Mouse (Mus musculus): ENCODE measurements at regions not wholly inside any gene's neighbourhood (a gene's known extent, or its start where the extent isn't known, plus 50 kb on each side); places are given as distances from the start of the nearest gene placed in this dataset.
A peak's percentile ranks its signal among the peaks of the same experiment; 100 is the strongest.

DNA sequence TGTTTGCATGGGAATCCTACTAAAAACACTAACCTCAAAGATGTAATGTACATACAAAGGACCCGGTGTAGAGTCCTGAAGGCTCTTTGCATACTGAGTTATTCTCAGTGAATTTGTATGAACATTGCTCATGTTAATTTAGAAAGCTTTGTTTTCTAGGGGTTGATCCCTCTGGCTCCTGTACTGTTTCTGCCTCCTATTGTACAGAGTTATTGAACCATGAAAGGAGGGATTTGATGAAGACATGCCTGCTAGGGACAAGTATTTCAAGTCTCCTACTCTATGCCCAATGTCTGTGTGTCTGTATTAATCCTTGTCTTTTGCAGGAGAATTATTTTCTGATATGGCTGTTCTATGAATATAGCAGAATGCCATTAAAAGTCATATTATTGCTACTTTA, 1425.1 kb downstream of the Fam181b start:
- Histone ChIP-seq H3K27me3 (ENCODE audit: insufficient read depth, low read length) (no peaks in the 10 kb centered on the region), H3K4me3 (replicated peaks; ENCODE audit: low read length) (no peak overlapping the region), H3K36me3 (ENCODE audit: insufficient read depth, low read length) (no peaks in the 10 kb centered on the region), H3K4me1 (replicated peaks; ENCODE audit: low read depth, low read length) (no peaks in the 10 kb centered on the region), H3K9me3 (ENCODE audit: low read length) (no peaks in the 10 kb centered on the region)
- TF ChIP-seq POU5F1 (IDR thresholded peaks at IDR 0.05; ENCODE audit: borderline replicate concordance, low read length) (no peak), NANOG (IDR thresholded peaks at IDR 0.05; ENCODE audit: borderline replicate concordance, low read length) (no peak), CTCF (conservative IDR thresholded peaks at IDR 0.05; ENCODE audit: low read length) (no peak)

DNA sequence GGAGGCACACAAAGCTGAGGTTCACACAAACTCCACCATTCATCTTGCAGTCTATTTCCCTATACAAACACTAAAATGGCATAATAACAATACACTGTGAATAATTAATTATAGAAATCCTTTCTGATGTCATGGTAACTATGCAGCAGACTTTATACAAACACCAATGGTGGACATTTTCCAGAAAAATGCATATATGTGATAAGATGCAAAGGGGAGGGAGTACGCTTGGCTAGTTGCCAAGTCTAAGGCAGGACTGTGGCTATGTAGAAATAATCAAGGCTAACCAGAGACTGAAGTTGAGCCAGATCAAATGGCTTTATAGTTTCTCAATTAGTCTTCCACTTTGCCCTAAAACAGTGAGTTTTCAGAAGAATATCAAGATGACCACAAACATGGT, 1437.3 kb downstream of the Fam181b start:
- Histone ChIP-seq H3K27me3 (ENCODE audit: insufficient read depth, low read length) (no peaks in the 10 kb centered on the region), H3K4me1 (replicated peaks; ENCODE audit: low read depth, low read length) (no peaks in the 10 kb centered on the region), H3K4me3 (replicated peaks; ENCODE audit: low read length) (no peak overlapping the region), H3K36me3 (ENCODE audit: insufficient read depth, low read length) (no peaks in the 10 kb centered on the region), H3K9me3 (ENCODE audit: low read length) (peaks cover 20% of the 10 kb centered on the region)
- TF ChIP-seq NANOG (IDR thresholded peaks at IDR 0.05; ENCODE audit: borderline replicate concordance, low read length) (no peak), POU5F1 (IDR thresholded peaks at IDR 0.05; ENCODE audit: borderline replicate concordance, low read length) (no peak), CTCF (conservative IDR thresholded peaks at IDR 0.05; ENCODE audit: low read length) (no peak)

DNA sequence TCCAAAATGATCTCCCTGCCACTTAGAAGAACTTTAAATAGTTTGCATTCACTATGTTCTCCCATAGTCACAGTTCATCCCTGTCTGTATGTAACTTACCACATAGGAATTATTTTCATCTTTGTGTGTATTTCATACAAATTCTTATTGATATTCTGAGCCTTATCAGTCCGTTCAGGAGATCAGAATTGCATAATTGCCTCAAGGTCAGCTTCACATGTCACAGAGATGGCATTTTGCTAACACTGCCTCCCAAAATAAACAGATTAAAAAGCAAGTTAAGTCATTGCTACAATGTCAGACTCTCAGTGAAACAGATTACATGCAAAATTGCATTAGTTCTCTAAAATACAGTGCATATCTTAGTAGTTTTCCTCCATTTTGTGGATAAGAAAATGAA, 1452.9 kb downstream of the Fam181b start:
- Histone ChIP-seq H3K36me3 (ENCODE audit: insufficient read depth, low read length) (no peaks in the 10 kb centered on the region), H3K4me3 (replicated peaks; ENCODE audit: low read length) (no peak overlapping the region), H3K27me3 (ENCODE audit: insufficient read depth, low read length) (no peaks in the 10 kb centered on the region), H3K9me3 (ENCODE audit: low read length) (peaks cover 21% of the 10 kb centered on the region), H3K4me1 (replicated peaks; ENCODE audit: low read depth, low read length) (no peaks in the 10 kb centered on the region)
- TF ChIP-seq POU5F1 (IDR thresholded peaks at IDR 0.05; ENCODE audit: borderline replicate concordance, low read length) = no peak
- no peak for TF ChIP-seq CTCF (conservative IDR thresholded peaks at IDR 0.05; ENCODE audit: low read length)
- no peak for TF ChIP-seq NANOG (IDR thresholded peaks at IDR 0.05; ENCODE audit: borderline replicate concordance, low read length)

DNA sequence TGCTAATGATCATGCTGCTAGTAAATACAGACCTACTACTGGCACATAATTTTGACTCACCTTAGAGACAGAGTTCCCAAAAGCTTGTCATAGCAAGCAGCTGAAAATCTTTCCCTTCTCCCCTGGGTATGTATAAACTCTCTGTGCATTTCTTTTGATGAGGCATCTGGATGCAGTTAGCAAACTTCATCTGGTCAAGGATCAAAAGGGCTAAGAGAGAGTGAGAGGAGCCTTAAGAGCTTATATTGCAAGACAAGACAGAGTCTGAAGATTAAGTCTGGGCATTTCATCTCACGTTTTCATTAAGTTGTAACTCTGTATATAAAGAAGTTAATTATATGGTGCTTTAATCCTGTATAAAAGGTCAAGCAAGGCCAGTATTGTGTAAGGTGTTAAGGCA, 1468.7 kb downstream of the Fam181b start:
- TF ChIP-seq POU5F1 (IDR thresholded peaks at IDR 0.05; ENCODE audit: borderline replicate concordance, low read length) = no peak
- TF ChIP-seq NANOG (IDR thresholded peaks at IDR 0.05; ENCODE audit: borderline replicate concordance, low read length) = no peak
- no peak for TF ChIP-seq CTCF (conservative IDR thresholded peaks at IDR 0.05; ENCODE audit: low read length)
- no peaks in the 10 kb centered on the region for H3K36me3 ChIP-seq (ENCODE audit: insufficient read depth, low read length)
- no peaks in the 10 kb centered on the region for H3K4me1 ChIP-seq (replicated peaks; ENCODE audit: low read depth, low read length)
- no peaks in the 10 kb centered on the region for H3K9me3 ChIP-seq (ENCODE audit: low read length)
- no peaks in the 10 kb centered on the region for H3K27me3 ChIP-seq (ENCODE audit: insufficient read depth, low read length)
- H3K4me3 ChIP-seq (replicated peaks; ENCODE audit: low read length) = no peak overlapping the region

DNA sequence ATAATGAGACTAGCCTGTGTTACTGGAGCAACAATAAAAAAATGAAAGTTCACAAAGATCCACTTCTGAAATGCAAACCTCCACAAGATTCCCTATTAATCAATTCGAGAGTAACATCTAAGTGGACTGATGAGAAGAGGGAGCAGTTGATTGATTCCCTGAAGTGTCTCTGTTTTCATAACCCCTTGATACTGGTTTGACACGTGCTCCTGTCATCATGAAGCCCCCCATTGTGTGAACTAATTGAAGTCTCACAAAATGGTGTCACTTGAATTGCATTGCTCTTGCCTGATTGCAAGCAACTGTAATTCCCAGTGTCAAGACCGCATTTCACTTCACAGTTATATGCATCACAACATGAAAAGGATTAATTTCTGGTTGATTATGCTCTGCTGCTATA, 1501.8 kb downstream of the Fam181b start:
- TF ChIP-seq NANOG (IDR thresholded peaks at IDR 0.05; ENCODE audit: borderline replicate concordance, low read length) (no peak), CTCF (conservative IDR thresholded peaks at IDR 0.05; ENCODE audit: low read length) (no peak), POU5F1 (IDR thresholded peaks at IDR 0.05; ENCODE audit: borderline replicate concordance, low read length) (no peak)
- H3K36me3 ChIP-seq (ENCODE audit: insufficient read depth, low read length) = no peaks in the 10 kb centered on the region
- H3K4me3 ChIP-seq (replicated peaks; ENCODE audit: low read length) = no peak overlapping the region
- H3K27me3 ChIP-seq (ENCODE audit: insufficient read depth, low read length) = 0 out of 2 replicates have a peak, but pooled peaks cover 2% of the 10 kb centered on the region
- no peaks in the 10 kb centered on the region for H3K4me1 ChIP-seq (replicated peaks; ENCODE audit: low read depth, low read length)
- H3K9me3 ChIP-seq (ENCODE audit: low read length) = no peaks in the 10 kb centered on the region

DNA sequence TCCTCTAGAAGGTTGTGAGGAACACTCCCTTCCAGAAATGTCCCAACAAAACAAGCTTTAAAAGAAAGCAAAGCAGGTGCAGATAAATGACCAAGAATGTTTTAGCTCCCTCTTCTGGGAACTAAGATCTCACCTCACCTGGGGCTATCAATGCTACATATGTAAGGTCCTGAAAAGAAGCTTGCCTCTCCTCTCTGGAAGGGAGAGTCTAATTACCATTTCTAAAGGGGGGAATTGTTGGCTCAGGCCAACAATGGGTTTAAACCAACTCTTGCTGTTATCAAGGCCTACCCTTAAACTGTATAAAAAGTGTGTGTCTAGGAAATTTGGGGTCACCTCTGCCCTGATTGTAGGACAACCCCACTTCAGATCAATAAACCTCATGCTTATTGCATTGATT, 1508.1 kb downstream of the Fam181b start:
- Histone ChIP-seq H3K27me3 (ENCODE audit: insufficient read depth, low read length) (0 out of 2 replicates have a peak, but pooled peaks cover 2% of the 10 kb centered on the region), H3K9me3 (ENCODE audit: low read length) (no peaks in the 10 kb centered on the region), H3K4me3 (replicated peaks; ENCODE audit: low read length) (no peak overlapping the region), H3K36me3 (ENCODE audit: insufficient read depth, low read length) (no peaks in the 10 kb centered on the region), H3K4me1 (replicated peaks; ENCODE audit: low read depth, low read length) (peaks cover 10% of the 10 kb centered on the region)
- TF ChIP-seq NANOG (IDR thresholded peaks at IDR 0.05; ENCODE audit: borderline replicate concordance, low read length) (peak; percentile 65; the same call in 1 of the 2 replicates), POU5F1 (IDR thresholded peaks at IDR 0.05; ENCODE audit: borderline replicate concordance, low read length) (no peak), CTCF (conservative IDR thresholded peaks at IDR 0.05; ENCODE audit: low read length) (no peak)

DNA sequence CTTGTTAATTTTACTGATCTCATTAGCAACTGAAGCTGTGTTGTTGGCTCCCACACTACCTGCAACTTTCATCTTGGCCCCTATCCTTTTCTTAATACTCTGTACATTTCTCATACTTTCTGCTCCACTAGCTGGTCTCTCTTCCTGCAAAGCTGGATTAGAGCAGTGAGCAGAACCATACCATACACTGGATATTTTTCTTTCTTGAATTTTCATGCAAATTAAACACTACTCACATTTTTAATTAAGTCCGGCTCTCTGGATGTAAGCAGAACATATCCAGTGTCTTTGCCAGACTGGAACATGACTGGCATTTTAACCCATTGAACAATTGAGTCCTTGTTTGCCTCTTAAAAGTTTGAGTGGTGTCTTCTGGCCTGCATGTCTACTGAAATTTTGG, 1515.0 kb downstream of the Fam181b start:
- Histone ChIP-seq H3K9me3 (ENCODE audit: low read length) (peaks cover 4% of the 10 kb centered on the region; the same call in 1 of the 2 replicates), H3K27me3 (ENCODE audit: insufficient read depth, low read length) (no peaks in the 10 kb centered on the region)
- TF ChIP-seq NANOG (IDR thresholded peaks at IDR 0.05; ENCODE audit: borderline replicate concordance, low read length) = no peak
- no peak for TF ChIP-seq CTCF (conservative IDR thresholded peaks at IDR 0.05; ENCODE audit: low read length)
- TF ChIP-seq POU5F1 (IDR thresholded peaks at IDR 0.05; ENCODE audit: borderline replicate concordance, low read length) = no peak

DNA sequence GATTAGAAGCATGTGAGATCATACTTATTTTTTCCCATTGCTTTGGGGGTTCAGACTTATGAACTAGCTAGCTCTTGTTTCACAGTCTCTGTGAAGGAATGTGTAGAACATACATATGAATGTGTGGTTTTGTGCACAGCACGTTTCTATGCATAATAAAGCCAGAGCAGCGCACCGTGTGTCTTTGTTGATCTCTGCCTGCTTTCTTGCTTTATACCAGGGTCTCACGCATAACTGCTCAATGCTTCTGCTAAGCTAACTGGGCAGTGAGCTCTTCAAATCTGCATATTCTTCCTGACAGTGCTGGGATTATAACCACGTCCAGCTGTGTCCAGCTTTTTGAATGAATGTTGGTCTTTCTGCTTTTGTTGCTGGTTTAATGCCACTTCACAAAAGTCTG, 1539.3 kb downstream of the Fam181b start:
- no peaks in the 10 kb centered on the region for H3K36me3 ChIP-seq (ENCODE audit: insufficient read depth, low read length)
- TF ChIP-seq CTCF (conservative IDR thresholded peaks at IDR 0.05; ENCODE audit: low read length) (no peak), NANOG (IDR thresholded peaks at IDR 0.05; ENCODE audit: borderline replicate concordance, low read length) (no peak), POU5F1 (IDR thresholded peaks at IDR 0.05; ENCODE audit: borderline replicate concordance, low read length) (no peak)
- no peaks in the 10 kb centered on the region for H3K9me3 ChIP-seq (ENCODE audit: low read length)
- H3K27me3 ChIP-seq (ENCODE audit: insufficient read depth, low read length) = no peaks in the 10 kb centered on the region
- no peak overlapping the region for H3K4me3 ChIP-seq (replicated peaks; ENCODE audit: low read length)
- no peaks in the 10 kb centered on the region for H3K4me1 ChIP-seq (replicated peaks; ENCODE audit: low read depth, low read length)

More for the DNA sequence above, 1515.0 kb downstream of the Fam181b start:
- Histone ChIP-seq H3K36me3 (ENCODE audit: insufficient read depth, low read length) (no peaks in the 10 kb centered on the region), H3K4me3 (replicated peaks; ENCODE audit: low read length) (no peak overlapping the region), H3K4me1 (replicated peaks; ENCODE audit: low read depth, low read length) (no peaks in the 10 kb centered on the region)

DNA sequence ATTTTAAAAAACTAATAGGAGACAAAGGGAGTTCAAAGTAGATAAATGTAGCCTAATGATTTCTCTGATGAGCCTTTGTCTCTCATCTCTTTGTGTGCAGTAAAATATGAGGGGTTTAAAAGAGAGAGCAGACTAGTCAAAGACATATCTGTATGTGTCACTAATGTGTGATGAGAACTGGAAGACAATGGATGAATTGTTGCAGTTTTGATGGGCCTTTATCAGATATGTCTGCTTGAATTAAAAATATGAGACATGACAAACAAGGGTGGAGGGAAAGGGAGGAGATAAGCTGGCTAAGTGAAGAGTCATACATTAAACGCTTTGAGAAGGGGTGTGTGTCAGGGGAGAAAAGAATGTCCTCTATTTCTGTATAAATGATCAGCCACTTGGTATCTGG, 1544.9 kb downstream of the Fam181b start:
- H3K36me3 ChIP-seq (ENCODE audit: insufficient read depth, low read length) = no peaks in the 10 kb centered on the region
- no peaks in the 10 kb centered on the region for H3K9me3 ChIP-seq (ENCODE audit: low read length)
- H3K4me1 ChIP-seq (replicated peaks; ENCODE audit: low read depth, low read length) = no peaks in the 10 kb centered on the region
- TF ChIP-seq NANOG (IDR thresholded peaks at IDR 0.05; ENCODE audit: borderline replicate concordance, low read length) (no peak), POU5F1 (IDR thresholded peaks at IDR 0.05; ENCODE audit: borderline replicate concordance, low read length) (no peak), CTCF (conservative IDR thresholded peaks at IDR 0.05; ENCODE audit: low read length) (no peak)
- no peaks in the 10 kb centered on the region for H3K27me3 ChIP-seq (ENCODE audit: insufficient read depth, low read length)
- no peak overlapping the region for H3K4me3 ChIP-seq (replicated peaks; ENCODE audit: low read length)

All from E14TG2a.4 (cell line).